Mouse (Mus musculus) liver, adult 2 months (tissue): ENCODE results near the gene Apoe.

Experiments
- CTCF ChIP-seq: fragments of 200-500 bp; IDR thresholded peaks from 2 replicates; pipeline ENCODE4 v1.5.1; 2011; ENCODE audit warnings: low read depth, low read length, control low read depth
- POLR2A ChIP-seq: fragments of 200-500 bp; IDR thresholded peaks from 2 replicates; pipeline ENCODE4 v1.6.1; 2011; ENCODE audit warnings: low read length, control low read depth; ENCODE audit not compliant: insufficient read depth; ENCODE audit errors: extremely low read depth

- TF ChIP-seq CTCF (no peak), POLR2A (no peak; the same call in 1 of the 2 replicates)
Observed at GRCm38 (mm10) chr7:19691434-19691833, 7.6 kb downstream of the Apoe start.
